In the genomic region with DNA sequence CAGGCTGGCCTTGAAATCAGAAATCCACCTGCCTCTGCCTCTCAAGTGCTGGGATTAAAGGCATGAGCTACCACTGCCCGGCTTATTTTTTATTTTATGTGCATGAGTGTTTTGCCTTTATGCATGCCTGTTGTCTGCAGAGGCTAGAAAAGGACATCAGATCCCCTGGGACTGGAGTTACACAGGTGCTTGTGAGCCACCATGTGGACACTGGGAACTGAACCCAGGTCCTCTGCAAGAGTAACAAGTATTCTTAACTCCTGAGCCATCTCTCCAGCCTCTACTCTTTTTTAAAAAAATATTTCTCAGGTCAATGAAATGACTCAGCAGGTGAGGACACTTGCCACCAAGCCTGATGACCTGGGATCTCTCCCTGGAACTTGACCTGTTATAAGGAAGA, we compare ENCODE assay signal across 25 mouse cellular contexts.
"Had no signal": no experiment of that assay in that cellular context is flagged by ENCODE, and none has a peak within 500 bp of the region (broad histone marks: within the 10 kb centered on the region; RNA-seq: fewer than 3 reads in every experiment).

No protein-coding gene starts in this region.

- DNase-seq: gastrocnemius, postnatal 14 days; heart, adult 2 months; heart, postnatal 10 days; heart, postnatal 4 days; kidney, adult 18-20 months; kidney, adult 8-10 months; kidney, postnatal 10 days; kidney, postnatal 25 days; kidney, postnatal 4 days; liver; liver, embryonic 13.5 days had no signal

- H3K9ac ChIP-seq: heart, embryonic 12.5 days; hindbrain, embryonic 12.5 days; hindbrain, embryonic 14.5 days; intestine, embryonic 15.5 days; limb, embryonic 12.5 days; liver, embryonic 13.5 days had no signal

- H3K4me3 ChIP-seq: heart, adult 2 months; heart, embryonic 10.5 days; heart, embryonic 12.5 days; hindbrain, embryonic 10.5 days; hindbrain, embryonic 12.5 days; intestine, embryonic 15.5 days; layer of hippocampus, adult 2 months; left cerebral cortex, adult 2 months; limb, embryonic 10.5 days; limb, embryonic 12.5 days; liver, embryonic 13.5 days had no signal

- H3K9me3 ChIP-seq: heart, embryonic 10.5 days; heart, embryonic 12.5 days; hindbrain, embryonic 10.5 days; hindbrain, embryonic 12.5 days; intestine, embryonic 15.5 days; limb, embryonic 10.5 days; limb, embryonic 12.5 days; liver, embryonic 13.5 days had no signal

- H3K27ac ChIP-seq: heart, adult 2 months; heart, embryonic 10.5 days; hindbrain, embryonic 10.5 days; hindbrain, embryonic 12.5 days; hindbrain, embryonic 14.5 days; intestine, embryonic 15.5 days; layer of hippocampus, adult 2 months; left cerebral cortex, adult 2 months; limb, embryonic 10.5 days; limb, embryonic 12.5 days; liver, embryonic 13.5 days had no signal

- H3K4me1 ChIP-seq: heart, embryonic 10.5 days; heart, embryonic 12.5 days; hindbrain, embryonic 10.5 days; hindbrain, embryonic 12.5 days; intestine, embryonic 15.5 days; limb, embryonic 10.5 days; limb, embryonic 12.5 days; liver, embryonic 13.5 days had no signal

- H3K4me2 ChIP-seq: heart, embryonic 12.5 days; hindbrain, embryonic 12.5 days; hindbrain, embryonic 14.5 days; intestine, embryonic 15.5 days; limb, embryonic 12.5 days; liver, embryonic 11.5 days; liver, embryonic 13.5 days had no signal

- ATAC-seq: hindbrain, embryonic 16.5 days; inflammation-experienced regulatory T-cells, adult 6 months; intestine, embryonic 15.5 days; intestine, postnatal 0 days had no signal

- H3K36me3 ChIP-seq: heart, embryonic 10.5 days; heart, embryonic 12.5 days; hindbrain, embryonic 10.5 days; hindbrain, embryonic 12.5 days; intestine, embryonic 15.5 days; limb, embryonic 10.5 days; limb, embryonic 12.5 days; liver, embryonic 13.5 days had no signal

- H3K27me3 ChIP-seq: heart, embryonic 12.5 days; hindbrain, embryonic 12.5 days; intestine, embryonic 15.5 days; limb, embryonic 12.5 days; liver, embryonic 13.5 days had no signal
